Mouse (Mus musculus): ENCODE measurements around the gene Sidt2.

Gene Sidt2

GRCm38 (mm10) chr9:45955107-45955963, at the start of gene Sidt2:
TSS of gene Sidt2 (minus strand) at chr9:45955258.
- peak; percentile 88 for DNase-seq

GRCm38 (mm10) chr9:46004529-46004928, 49.5 kb upstream of the Sidt2 start:
- no peak for DNase-seq

- peak; percentile 84 for DNase-seq
These were observed 48.7 kb upstream of the Sidt2 start for GRCm38 (mm10) chr9:46003729-46004128.

- DNase-seq: no peak
These were observed 44.0 kb upstream of the Sidt2 start for GRCm38 (mm10) chr9:45999009-45999408.

- DNase-seq: peak; percentile 50
These were observed 30.1 kb upstream of the Sidt2 start for GRCm38 (mm10) chr9:45985229-45985567.

GRCm38 (mm10) chr9:45984409-45985228, 29.6 kb upstream of the Sidt2 start:
- peak; percentile 92 for DNase-seq

GRCm38 (mm10) chr9:45983676-45984408, 28.8 kb upstream of the Sidt2 start:
- DNase-seq: peak; percentile 15

GRCm38 (mm10) chr9:45981331-45981730, 26.3 kb upstream of the Sidt2 start:
- DNase-seq: no peak

- DNase-seq: no peak
These were observed 25.6 kb upstream of the Sidt2 start for GRCm38 (mm10) chr9:45980611-45981010.

GRCm38 (mm10) chr9:45979778-45980177, 24.7 kb upstream of the Sidt2 start:
- DNase-seq: no peak

GRCm38 (mm10) chr9:45976884-45977283, 21.8 kb upstream of the Sidt2 start:
- DNase-seq: no peak

GRCm38 (mm10) chr9:45963577-45963976, 8.5 kb upstream of the Sidt2 start:
- no peak for DNase-seq

GRCm38 (mm10) chr9:45961855-45962254, 6.8 kb upstream of the Sidt2 start:
- DNase-seq: no peak

GRCm38 (mm10) chr9:45959661-45960060, 4.6 kb upstream of the Sidt2 start:
- DNase-seq: no peak

- no peak for DNase-seq
These were observed 3.8 kb upstream of the Sidt2 start for GRCm38 (mm10) chr9:45958851-45959250.

GRCm38 (mm10) chr9:45958023-45958670, 3.1 kb upstream of the Sidt2 start:
- DNase-seq: no peak

GRCm38 (mm10) chr9:45954294-45955106, 558 bp downstream of the Sidt2 start:
- peak; percentile 45 for DNase-seq

- no peak for DNase-seq
These were observed 1.4 kb downstream of the Sidt2 start for GRCm38 (mm10) chr9:45953511-45954293.

GRCm38 (mm10) chr9:45952890-45953289, 2.2 kb downstream of the Sidt2 start:
- DNase-seq: no peak

- no peak for DNase-seq
These were observed 3.0 kb downstream of the Sidt2 start for GRCm38 (mm10) chr9:45952057-45952456.

GRCm38 (mm10) chr9:45946872-45947183, 8.2 kb downstream of the Sidt2 start:
- DNase-seq: no peak

All from right cerebral cortex, postnatal 14 days (tissue).